Mouse (Mus musculus) brown adipose tissue, adult 24 weeks (tissue): Measurements from ENCODE around the gene Slc11a1. TPM values are rescaled to one million over a fixed set of nuclear protein-coding genes. Genes with fewer than 3 reads are reported as not detected.
A peak's percentile ranks its signal among the peaks of the same experiment; 100 is the strongest.

ENCODE experiments used
- H3K27ac ChIP-seq: fragments of 200-500 bp; replicated peaks from 2 replicates; pipeline ENCODE4 v1.5.1; 2012; ENCODE audit warnings: low read depth, mild to moderate bottlenecking, low read length
- H3K4me1 ChIP-seq: fragments of 200-500 bp; 2 replicates; pipeline ENCODE4 v1.6.1; 2012; ENCODE audit warnings: low read length, mixed read lengths; ENCODE audit not compliant: control insufficient read depth, insufficient read depth, insufficient read length
- H3K4me3 ChIP-seq: fragments of 200-500 bp; 2 replicates; pipeline ENCODE4 v1.5.1; 2012; ENCODE audit warnings: low read depth, mild to moderate bottlenecking, low read length, moderate library complexity; ENCODE audit not compliant: insufficient read depth
- polyA plus RNA-seq: library from polyadenylated mRNA; stranded (reverse); fragments of >200 nt; gene quantifications from 2 replicates; pipeline ENCODE4 v1.2.4, GENCODE M21; 2012; ENCODE audit not compliant: missing spikeins, insufficient read depth, insufficient read length

The Slc11a1 gene
- polyA plus RNA-seq, 1 experiment = 5.8 TPM

DNA sequence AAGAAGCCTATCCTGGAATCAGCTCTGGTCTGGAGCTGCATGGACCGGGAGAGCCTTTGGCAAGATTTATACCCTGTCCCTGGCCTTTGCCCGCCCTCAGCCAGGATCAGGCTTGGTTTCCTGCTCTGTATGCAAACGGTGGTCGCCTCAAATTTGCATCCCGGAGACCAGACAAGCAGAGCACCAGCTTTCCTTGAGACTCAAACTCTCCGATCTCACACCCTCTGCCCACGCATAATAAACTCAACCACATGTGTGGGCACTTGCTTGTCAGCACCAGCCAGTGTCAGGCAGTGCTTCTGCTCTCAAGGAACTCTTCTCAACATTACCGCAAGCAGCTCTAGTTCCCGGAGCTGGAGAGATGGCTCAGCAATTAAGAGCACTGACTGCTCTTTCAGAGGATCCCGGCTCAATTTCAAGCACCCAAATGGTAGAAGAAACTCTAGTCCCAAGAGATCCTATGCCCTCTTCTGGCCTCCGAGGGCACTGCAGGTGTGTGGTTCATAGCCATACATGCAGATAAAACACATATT is 23.0 kb downstream of the Slc11a1 start:
- Histone ChIP-seq H3K4me1 (no peaks in the 10 kb centered on the region; the same call in 1 of the 2 replicates), H3K27ac (peak overlapping the region; percentile 91), H3K4me3 (peak overlapping the region; percentile 60)

DNA sequence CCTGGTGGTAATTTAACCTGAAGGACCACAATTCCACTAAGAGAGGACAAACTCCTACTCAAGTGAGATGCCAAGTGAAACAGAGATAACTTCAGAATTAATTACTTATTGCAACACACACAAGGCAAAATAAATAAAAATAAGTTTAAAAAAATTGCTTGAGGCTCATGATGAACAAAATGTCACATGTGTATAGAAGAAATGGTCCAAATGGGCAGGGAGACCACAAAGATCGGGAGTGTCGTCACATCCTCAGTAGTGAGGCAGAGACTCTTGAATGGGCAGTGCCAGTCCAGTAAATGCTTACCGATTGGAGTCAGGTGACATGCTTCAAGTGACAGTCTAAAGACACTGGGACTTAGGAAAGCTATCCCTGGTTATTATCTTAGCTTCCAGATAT is 25.5 kb downstream of the Slc11a1 start:
- H3K4me3 ChIP-seq = no peak overlapping the region
- no peak overlapping the region for H3K27ac ChIP-seq
- no peaks in the 10 kb centered on the region for H3K4me1 ChIP-seq

DNA sequence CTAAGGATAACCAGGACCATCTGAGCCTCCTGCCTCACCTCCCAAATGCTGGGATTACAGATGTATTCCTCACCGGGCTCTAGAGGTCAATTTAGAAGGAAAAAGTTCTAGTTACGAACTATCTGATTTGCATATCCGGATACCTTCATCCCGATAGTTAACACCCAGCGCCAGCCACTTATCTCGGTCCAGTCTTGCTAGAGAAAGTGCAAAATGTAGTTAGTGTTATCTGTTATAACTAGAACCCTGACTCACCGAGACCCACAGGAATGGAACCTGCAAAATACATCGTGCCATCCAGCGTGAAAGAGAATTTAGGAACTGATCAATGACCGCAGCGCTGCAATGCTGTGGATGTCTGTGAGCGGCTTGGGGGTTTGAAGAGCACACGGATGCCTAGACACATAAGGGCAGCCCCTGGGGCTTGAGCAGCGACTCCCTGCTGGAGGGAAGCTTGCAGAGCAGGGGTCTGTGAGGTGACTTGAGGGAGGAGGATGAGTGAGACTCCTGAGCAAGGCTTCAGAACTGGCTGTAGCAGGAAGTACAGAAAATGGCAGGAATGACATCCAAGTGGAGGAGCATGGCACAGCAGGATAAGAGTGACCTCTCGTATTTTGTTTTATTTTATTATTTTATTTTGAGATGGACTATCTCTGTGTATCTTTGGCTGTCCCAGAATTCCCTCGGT is 26.2 kb downstream of the Slc11a1 start:
- Histone ChIP-seq H3K27ac (no peak overlapping the region), H3K4me3 (no peak overlapping the region), H3K4me1 (no peaks in the 10 kb centered on the region)

DNA sequence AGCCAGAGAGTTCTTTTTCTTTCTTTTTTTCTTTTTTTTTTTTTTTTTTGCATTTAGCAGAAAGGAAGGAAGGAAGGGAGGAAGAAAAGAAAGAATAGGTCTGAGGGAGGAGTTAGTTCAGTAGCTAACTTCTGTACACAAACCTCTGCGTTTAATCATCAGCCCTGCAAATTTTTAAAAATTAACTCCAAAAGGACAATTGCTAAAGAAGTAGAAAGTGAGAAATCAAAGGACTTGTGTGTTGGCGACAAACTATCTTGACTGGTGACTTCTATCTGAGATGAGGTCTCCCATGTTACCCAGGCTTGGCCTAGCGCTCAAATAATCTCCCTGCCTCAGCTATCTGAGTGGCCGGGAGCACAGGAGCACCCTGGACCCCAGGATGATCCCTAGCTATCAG is 29.2 kb downstream of the Slc11a1 start:
- Histone ChIP-seq H3K4me3 (no peak overlapping the region), H3K4me1 (no peaks in the 10 kb centered on the region), H3K27ac (no peak overlapping the region)

DNA sequence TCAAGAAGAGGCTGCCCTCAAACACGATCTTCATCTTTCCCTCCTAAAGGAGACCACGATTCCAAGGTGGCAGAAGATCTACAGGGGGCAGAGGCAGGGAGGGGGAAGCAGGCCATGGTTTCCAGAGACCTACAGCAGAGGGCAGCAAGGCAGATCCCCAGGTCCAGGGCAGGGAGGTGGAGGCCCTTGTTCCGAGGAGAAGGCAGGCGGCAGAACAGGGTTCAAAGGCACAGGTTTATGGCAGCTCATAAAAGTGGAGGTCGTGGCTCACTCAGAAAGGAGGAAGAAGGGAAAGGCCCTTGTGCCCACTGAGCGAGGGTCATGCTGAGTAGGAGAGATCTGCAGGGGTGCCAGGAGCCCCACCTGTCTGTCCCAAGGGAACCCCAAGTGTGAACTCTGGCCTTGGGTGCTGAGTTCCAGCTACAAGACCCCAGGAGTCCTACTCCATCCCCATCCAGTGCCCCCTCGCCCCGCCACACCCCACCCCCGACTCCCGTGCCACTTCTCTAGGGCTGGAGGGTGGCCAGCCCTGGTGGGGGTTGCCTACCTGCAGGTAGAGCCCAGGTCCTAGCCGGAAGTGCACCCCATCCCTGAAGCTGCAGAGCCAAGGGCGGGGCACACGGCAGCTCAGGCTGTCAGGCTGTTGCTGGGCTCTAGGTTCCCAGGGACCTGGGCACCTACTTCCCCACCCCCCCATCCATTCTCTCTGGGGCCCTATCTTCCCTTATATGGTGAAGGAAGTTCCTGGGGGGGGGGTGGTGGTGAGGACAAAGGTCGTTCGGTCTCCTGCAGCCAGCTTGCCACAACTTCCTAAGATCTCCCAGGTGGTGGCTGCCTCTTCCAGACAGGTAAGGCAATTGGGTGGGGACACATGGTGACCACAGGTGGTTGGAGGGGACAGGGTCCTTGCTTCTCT is 33.9 kb downstream of the Slc11a1 start, which contains the start of gene Vil1:
Gene Vil1, plus strand, starts transcription at position 788 of the 916 bp plus-strand sequence.
- Histone ChIP-seq H3K27ac (no peak within 1 kb of the TSS), H3K4me3 (no peak within 1 kb of the TSS), H3K4me1 (no peaks in the 10 kb centered on the region)

DNA sequence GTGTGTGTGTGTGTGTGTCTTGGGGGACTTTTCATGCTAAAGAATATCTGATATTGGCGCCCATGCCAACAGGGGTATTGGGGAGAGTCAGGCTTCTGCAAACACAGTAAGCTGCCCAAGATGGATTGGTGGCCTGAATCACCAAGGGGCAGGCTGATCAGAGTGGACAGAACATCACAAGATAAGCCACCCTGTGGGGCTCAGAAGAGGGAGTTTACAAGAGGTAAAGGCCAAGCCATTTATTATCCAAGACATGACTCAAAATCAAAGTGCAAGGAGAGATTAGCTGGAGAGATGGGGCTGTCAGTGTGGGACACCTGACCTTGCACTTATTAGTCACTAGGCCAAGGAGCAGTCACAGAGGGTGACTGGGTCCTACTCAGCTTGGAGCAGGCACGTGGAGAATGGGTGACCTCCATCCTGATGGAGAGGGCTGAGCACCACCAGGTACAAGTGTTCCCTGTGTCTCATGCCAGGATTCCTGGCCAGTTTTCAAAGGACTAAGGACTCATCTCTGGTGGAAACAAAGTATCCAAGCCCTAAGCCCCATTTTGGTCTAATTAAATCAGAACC is 36.8 kb downstream of the Slc11a1 start:
- Histone ChIP-seq H3K4me1 (no peaks in the 10 kb centered on the region), H3K4me3 (no peak overlapping the region), H3K27ac (no peak overlapping the region)

DNA sequence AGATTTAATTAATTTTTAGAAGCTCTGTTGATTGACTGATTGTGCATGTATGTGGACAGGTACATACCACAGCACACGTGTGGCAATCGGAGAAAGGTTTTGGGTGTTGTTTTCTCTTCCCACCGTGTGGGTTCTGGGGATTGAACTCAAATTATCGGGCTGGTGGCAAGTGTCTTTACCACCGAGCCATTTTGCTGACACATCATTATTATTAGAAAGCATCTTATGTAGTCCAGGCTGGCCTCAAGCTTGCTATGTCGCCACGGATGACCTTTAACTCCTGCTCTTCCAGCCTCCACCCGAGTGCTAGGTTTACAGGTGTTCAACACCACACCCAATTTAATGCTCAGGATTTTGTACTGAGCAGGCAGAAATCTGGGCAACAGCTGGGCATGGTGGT is 37.7 kb downstream of the Slc11a1 start:
- H3K4me1 ChIP-seq = no peaks in the 10 kb centered on the region
- no peak overlapping the region for H3K4me3 ChIP-seq
- H3K27ac ChIP-seq = no peak overlapping the region

DNA sequence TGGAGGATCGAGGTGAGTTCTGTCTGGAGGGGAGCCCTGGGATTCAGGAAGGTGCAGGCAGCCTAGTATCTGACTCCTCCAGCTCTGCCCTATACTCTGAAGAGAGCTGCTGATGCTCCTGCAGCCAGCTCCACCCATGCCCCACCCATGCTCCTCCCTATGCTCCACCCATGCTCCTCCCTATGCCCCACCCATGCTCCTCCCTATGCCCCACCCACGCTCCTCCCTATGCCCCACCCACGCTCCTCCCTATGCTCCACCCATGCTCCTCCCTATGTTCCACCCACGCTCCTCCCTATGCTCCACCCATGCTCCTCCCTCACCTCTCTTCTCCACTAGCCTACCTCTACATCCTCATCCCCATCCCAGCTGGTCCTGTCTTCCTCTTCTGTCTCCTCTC is 40.1 kb downstream of the Slc11a1 start:
- no peaks in the 10 kb centered on the region for H3K4me1 ChIP-seq
- H3K27ac ChIP-seq = no peak overlapping the region
- no peak overlapping the region for H3K4me3 ChIP-seq

DNA sequence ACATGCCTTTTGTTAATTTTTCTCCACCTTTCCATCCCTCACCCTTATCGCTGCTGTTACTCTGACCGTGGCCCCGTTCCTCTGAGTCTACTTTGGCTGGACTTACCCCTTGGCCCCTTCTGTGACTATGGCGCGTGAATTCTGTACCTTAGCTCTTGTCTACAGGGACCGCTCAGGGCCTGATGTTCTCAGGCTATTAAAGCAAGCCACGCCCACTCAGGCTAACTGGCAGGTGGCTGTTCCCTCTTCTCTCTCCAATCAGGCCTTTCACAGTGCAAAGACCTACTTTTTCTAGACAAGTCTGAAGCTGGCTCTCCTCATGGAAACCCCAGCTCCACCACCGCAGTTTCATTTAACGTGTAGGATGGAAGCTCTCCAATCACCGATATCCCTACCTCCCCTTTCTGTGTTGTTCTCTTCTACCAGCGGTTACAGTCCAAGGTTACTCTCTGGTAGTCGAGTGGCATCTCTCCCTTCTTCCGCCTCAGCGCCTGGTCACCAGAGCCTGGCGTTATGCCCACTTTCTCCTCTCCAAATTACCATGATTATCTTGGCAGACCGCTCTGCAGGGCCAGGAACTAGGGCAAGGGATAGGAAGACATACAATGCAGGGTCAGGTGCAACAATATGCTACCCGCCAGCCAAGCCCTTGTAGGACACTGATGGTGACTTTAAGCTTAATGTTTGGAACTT is 43.9 kb downstream of the Slc11a1 start:
- Histone ChIP-seq H3K4me3 (no peak overlapping the region), H3K4me1 (no peaks in the 10 kb centered on the region), H3K27ac (peak overlapping the region; percentile 26; the same call in 1 of the 2 replicates)

DNA sequence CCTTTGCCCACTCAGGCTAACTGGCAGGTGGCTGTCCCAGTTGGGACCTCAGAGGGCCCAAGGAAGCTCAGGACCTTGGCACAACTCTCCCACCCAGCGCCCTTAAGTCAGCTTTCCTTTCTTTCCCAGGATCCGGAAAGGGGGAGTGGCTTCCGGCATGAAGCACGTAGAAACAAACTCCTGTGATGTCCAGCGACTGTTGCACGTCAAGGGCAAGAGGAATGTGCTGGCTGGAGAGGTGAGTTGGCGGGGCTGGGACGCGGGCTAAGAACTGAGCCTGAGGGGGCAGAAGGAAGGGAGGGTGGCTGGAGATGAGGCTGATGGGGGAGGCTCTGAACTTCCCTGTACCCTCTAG is 44.4 kb downstream of the Slc11a1 start:
- Histone ChIP-seq H3K4me1 (no peaks in the 10 kb centered on the region), H3K4me3 (no peak overlapping the region), H3K27ac (peak overlapping the region; percentile 26; the same call in 1 of the 2 replicates)

DNA sequence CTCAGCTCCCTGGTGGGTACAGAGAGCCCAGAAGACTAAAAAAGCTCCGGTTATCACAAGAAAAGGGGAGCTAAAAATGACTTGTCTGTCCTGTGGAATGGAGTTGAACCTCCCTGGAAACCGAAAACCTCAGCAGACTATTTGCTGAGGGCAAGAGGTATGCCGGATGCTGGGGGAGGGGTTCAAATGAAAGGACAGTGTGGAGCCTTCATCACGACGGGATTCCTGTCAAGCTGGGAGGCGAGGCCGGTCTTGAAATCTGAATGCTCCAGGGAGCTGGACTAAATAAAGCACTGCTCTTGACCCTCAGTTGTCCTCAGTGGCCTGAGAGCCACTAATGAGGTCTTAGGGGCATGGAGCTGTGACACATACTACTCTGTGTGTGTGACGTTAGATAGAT is 48.2 kb downstream of the Slc11a1 start:
- H3K27ac ChIP-seq = no peak overlapping the region
- no peak overlapping the region for H3K4me3 ChIP-seq
- no peaks in the 10 kb centered on the region for H3K4me1 ChIP-seq

DNA sequence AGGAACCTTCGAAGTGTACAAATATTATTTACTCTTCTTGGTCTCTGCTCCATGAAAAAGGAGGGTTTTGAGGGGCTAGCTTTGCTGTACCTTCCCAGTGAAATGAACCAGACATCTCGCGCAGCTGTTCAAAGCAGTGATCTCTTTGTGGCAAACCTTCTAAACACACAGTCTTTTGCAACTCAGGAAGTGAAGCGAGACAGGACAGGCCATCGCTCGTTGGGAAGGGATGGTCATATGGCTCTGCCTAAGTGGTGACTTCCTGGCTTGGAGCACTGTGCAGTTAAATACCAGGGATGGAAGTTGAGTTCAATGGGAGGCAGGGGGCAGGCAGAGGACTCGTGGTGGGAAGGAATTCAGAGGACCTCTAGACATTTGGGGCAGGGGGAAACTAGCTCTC is 50.9 kb downstream of the Slc11a1 start:
- H3K4me3 ChIP-seq = no peak overlapping the region
- H3K27ac ChIP-seq = no peak overlapping the region
- H3K4me1 ChIP-seq = no peaks in the 10 kb centered on the region

DNA sequence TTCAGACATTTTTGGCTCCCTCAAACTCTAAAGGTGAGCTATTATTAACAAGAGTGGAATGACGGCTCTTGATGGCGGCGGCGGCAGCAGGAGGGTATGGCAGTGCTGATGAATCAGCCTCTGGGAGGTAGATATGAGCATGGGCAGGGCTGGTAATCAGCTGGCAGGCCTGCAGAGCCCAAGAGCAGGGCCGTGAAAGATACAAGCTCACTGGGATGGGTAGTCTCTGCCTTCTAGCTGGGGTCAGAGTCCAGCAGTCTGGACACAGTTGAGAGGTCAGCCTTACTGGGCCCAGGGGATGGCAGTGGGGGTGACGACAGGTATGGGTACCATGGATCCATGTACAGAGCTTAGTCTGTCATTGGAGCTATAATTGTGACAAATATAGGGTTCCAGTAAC is 58.2 kb downstream of the Slc11a1 start:
- Histone ChIP-seq H3K27ac (no peak overlapping the region), H3K4me1 (no peaks in the 10 kb centered on the region), H3K4me3 (no peak overlapping the region)

DNA sequence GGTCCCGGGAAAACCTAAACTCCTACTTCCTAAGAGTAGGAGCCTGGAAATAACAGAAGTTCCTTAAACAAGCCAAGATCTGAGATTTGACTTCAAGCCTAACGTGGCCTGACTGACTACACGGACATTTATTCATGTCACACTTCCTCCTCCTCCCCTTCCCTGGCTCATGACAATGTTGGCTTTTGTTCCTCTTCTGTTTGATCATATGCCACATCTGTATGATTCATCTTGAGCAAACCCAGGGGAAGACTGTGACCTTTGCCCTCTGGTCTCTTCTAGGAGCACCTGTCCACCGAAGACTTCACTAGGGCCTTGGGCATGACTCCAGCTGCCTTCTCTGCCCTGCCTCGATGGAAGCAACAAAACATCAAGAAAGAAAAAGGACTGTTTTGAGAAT is 59.6 kb downstream of the Slc11a1 start:
- Histone ChIP-seq H3K27ac (peak overlapping the region; percentile 50), H3K4me1 (no peaks in the 10 kb centered on the region), H3K4me3 (no peak overlapping the region)

DNA sequence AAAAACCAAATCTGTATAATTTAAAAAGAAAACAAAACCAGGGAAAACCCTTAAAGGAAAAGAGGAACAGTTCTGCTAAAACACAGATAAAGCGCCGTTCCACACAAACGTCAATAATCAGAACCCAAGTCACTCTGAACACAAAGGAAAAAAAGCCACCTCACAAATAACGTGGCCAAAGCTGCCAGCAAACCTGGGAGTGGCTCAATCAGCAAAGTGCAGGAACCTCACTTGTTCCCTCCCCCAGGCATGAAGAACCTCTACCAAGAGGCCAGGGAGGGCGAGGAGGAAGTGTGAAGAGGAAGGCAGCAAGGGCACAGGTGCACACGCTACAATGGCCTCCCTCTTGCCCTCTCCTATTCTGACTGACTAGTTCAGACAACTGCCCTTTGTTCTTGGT is 60.6 kb downstream of the Slc11a1 start:
- Histone ChIP-seq H3K4me1 (no peaks in the 10 kb centered on the region), H3K4me3 (no peak overlapping the region), H3K27ac (no peak overlapping the region)
